Mouse (Mus musculus) hindbrain, embryonic 11.5 days (tissue): ENCODE data around the gene Clec16a. TPM values are rescaled to one million over a fixed set of nuclear protein-coding genes. Genes with fewer than 3 reads are reported as not detected.

Experiments used
- ATAC-seq: fragments of 200-750 bp; cut with Nextera tagmentation; 2 replicates; pipeline ENCODE4 v1.8.0; 2017; ENCODE audit warnings: mild to moderate bottlenecking, moderate TSS enrichment, moderate library complexity; ENCODE audit not compliant: low FRiP score
- DNase-seq: peaks from one replicate; pipeline ENCODE4 v3.0.0-alpha.2; 2015; ENCODE audit warnings: low spot score
- H3K27ac ChIP-seq: fragments of 300-500 bp; sonication (generic); 2 replicates; pipeline ENCODE4 v1.5.1; 2014; ENCODE audit warnings: mild to moderate bottlenecking, low read depth, low read length
- H3K27me3 ChIP-seq: fragments of 300-500 bp; sonication (generic); 2 replicates; pipeline ENCODE4 v1.6.1; 2014; ENCODE audit warnings: mild to moderate bottlenecking, low read length, moderate library complexity, mixed read lengths; ENCODE audit not compliant: control insufficient read depth, insufficient read depth
- H3K36me3 ChIP-seq: fragments of 300-500 bp; sonication (generic); 2 replicates; pipeline ENCODE4 v1.6.1; 2014; ENCODE audit warnings: mild to moderate bottlenecking, low read length, moderate library complexity, mixed read lengths; ENCODE audit not compliant: control insufficient read depth, insufficient read depth
- H3K4me1 ChIP-seq: fragments of 300-500 bp; sonication (generic); replicated peaks from 2 replicates; pipeline ENCODE4 v1.6.1; 2014; ENCODE audit warnings: low read length, mixed read lengths; ENCODE audit not compliant: control insufficient read depth, insufficient read depth
- H3K4me2 ChIP-seq: fragments of 300-500 bp; sonication (generic); replicated peaks from 2 replicates; pipeline ENCODE4 v1.6.1; 2014; ENCODE audit warnings: mild to moderate bottlenecking, low read depth, low read length
- H3K4me3 ChIP-seq: fragments of 300-500 bp; sonication (generic); 2 replicates; pipeline ENCODE4 v1.5.1; 2014; ENCODE audit warnings: low read depth, low read length
- H3K9ac ChIP-seq: fragments of 300-500 bp; sonication (generic); 2 replicates; pipeline ENCODE4 v1.6.1; 2014; ENCODE audit warnings: low read depth, low read length
- H3K9me3 ChIP-seq: fragments of 300-500 bp; sonication (generic); 2 replicates; pipeline ENCODE4 v1.6.1; 2016; ENCODE audit warnings: low read length; ENCODE audit not compliant: control insufficient read depth
- WGBS: fragments of 180-500 bp; shearing (Covaris S2); extraction: QIAGEN DNeasy Blood & Tissue Kit; methylation state at CpG from one replicate; pipeline ENCODE4 v1.1.7; 2014; 5-methylcytosine and 5-hydroxymethylcytosine counted together
- polyA plus RNA-seq: library from polyadenylated mRNA; unstranded; fragments of >200 nt; fragmentation: Nextera tagmentation; extraction: Ambion mirVana; gene quantifications from 2 replicates; pipeline ENCODE4 v1.2.1, GENCODE M21; 2014

Clec16a gene
- polyA plus RNA-seq, 1 experiment from 2014 or later: 55.7 TPM

GRCm38 (mm10) chr16:10767158-10767557, 222.0 kb downstream of the Clec16a start:
- Histone ChIP-seq H3K9me3 (no peaks in the 10 kb centered on the region), H3K9ac (no peak overlapping the region), H3K4me3 (no peak overlapping the region), H3K4me2 (no peak overlapping the region), H3K36me3 (no peaks in the 10 kb centered on the region), H3K27ac (no peak overlapping the region), H3K27me3 (no peaks in the 10 kb centered on the region), H3K4me1 (no peaks in the 10 kb centered on the region)
- DNase-seq (peak; percentile 77), ATAC-seq (no peak)
- WGBS: 41% methylated on average over 4 of the region's 4 CpGs

- no peak for DNase-seq
- WGBS: 63% methylated on average over 9 of the region's 9 CpGs
- ATAC-seq: no peak
Measured at GRCm38 (mm10) chr16:10768821-10769220, 223.7 kb downstream of the Clec16a start.

GRCm38 (mm10) chr16:10769661-10770060, 224.5 kb downstream of the Clec16a start:
- H3K27ac ChIP-seq: no peak overlapping the region
- H3K27me3 ChIP-seq: no peaks in the 10 kb centered on the region
- DNase-seq: no peak
- ATAC-seq: no peak
- H3K9ac ChIP-seq: no peak overlapping the region
- no peak overlapping the region for H3K4me2 ChIP-seq
- WGBS: 47% methylated on average over 2 of the region's 2 CpGs
- H3K9me3 ChIP-seq: no peaks in the 10 kb centered on the region
- H3K4me3 ChIP-seq: no peak overlapping the region
- no peaks in the 10 kb centered on the region for H3K36me3 ChIP-seq
- H3K4me1 ChIP-seq: no peaks in the 10 kb centered on the region

More at GRCm38 (mm10) chr16:10768821-10769220, 223.7 kb downstream of the Clec16a start:
- H3K27ac ChIP-seq: no peak overlapping the region
- no peaks in the 10 kb centered on the region for H3K36me3 ChIP-seq
- no peak overlapping the region for H3K9ac ChIP-seq
- H3K4me2 ChIP-seq: no peak overlapping the region
- no peaks in the 10 kb centered on the region for H3K9me3 ChIP-seq
- no peaks in the 10 kb centered on the region for H3K27me3 ChIP-seq
- H3K4me3 ChIP-seq: no peak overlapping the region
- H3K4me1 ChIP-seq: no peaks in the 10 kb centered on the region

- Histone ChIP-seq H3K4me3 (no peak overlapping the region), H3K27ac (no peak overlapping the region), H3K4me1 (no peaks in the 10 kb centered on the region), H3K27me3 (no peaks in the 10 kb centered on the region), H3K4me2 (no peak overlapping the region), H3K9me3 (no peaks in the 10 kb centered on the region), H3K36me3 (no peaks in the 10 kb centered on the region), H3K9ac (no peak overlapping the region)
- WGBS: 50% methylated on average over 4 of the region's 4 CpGs
- no peak for DNase-seq
- ATAC-seq: no peak
Measured at GRCm38 (mm10) chr16:10770531-10771325, 225.6 kb downstream of the Clec16a start.

- ATAC-seq (no peak), DNase-seq (no peak)
- Histone ChIP-seq H3K36me3 (no peaks in the 10 kb centered on the region), H3K27me3 (no peaks in the 10 kb centered on the region), H3K9ac (no peak overlapping the region), H3K4me3 (no peak overlapping the region), H3K27ac (no peak overlapping the region), H3K4me2 (no peak overlapping the region), H3K9me3 (no peaks in the 10 kb centered on the region), H3K4me1 (no peaks in the 10 kb centered on the region)
- WGBS: 50% methylated on average over 19 of the region's 19 CpGs
Measured at GRCm38 (mm10) chr16:10771769-10772510, 226.8 kb downstream of the Clec16a start.

- Histone ChIP-seq H3K9me3 (no peaks in the 10 kb centered on the region), H3K36me3 (no peaks in the 10 kb centered on the region), H3K4me2 (no peak overlapping the region), H3K27ac (no peak overlapping the region), H3K27me3 (no peaks in the 10 kb centered on the region), H3K4me1 (no peaks in the 10 kb centered on the region), H3K4me3 (no peak overlapping the region), H3K9ac (no peak overlapping the region)
- no peak for DNase-seq
- ATAC-seq: no peak
- WGBS: 88% methylated on average over 8 of the region's 8 CpGs
Measured at GRCm38 (mm10) chr16:10773543-10773942, 228.4 kb downstream of the Clec16a start.

- 82% methylated on average over 4 of the region's 4 CpGs for WGBS
- Histone ChIP-seq H3K9me3 (no peaks in the 10 kb centered on the region), H3K27me3 (no peaks in the 10 kb centered on the region), H3K36me3 (no peaks in the 10 kb centered on the region), H3K4me2 (no peak overlapping the region), H3K4me1 (no peaks in the 10 kb centered on the region), H3K27ac (no peak overlapping the region), H3K9ac (no peak overlapping the region), H3K4me3 (no peak overlapping the region)
- DNase-seq (no peak), ATAC-seq (no peak)
Measured at GRCm38 (mm10) chr16:10774726-10775125, 229.6 kb downstream of the Clec16a start.

- Histone ChIP-seq H3K36me3 (no peaks in the 10 kb centered on the region), H3K27ac (no peak overlapping the region), H3K4me3 (no peak overlapping the region), H3K9me3 (no peaks in the 10 kb centered on the region), H3K4me1 (no peaks in the 10 kb centered on the region), H3K9ac (no peak overlapping the region), H3K4me2 (no peak overlapping the region), H3K27me3 (no peaks in the 10 kb centered on the region)
- WGBS: 62% methylated on average over 7 of the region's 7 CpGs
- DNase-seq (no peak), ATAC-seq (no peak; the same call in 1 of the 2 replicates)
Measured at GRCm38 (mm10) chr16:10776322-10776721, 231.2 kb downstream of the Clec16a start.
